Mouse (Mus musculus) thymus, postnatal 0 days (tissue): ENCODE data around the gene Pthlh. TPM values are rescaled to one million over a fixed set of nuclear protein-coding genes. Genes with fewer than 3 reads are reported as not detected.

ENCODE experiments used
- polyA plus RNA-seq: library from polyadenylated mRNA; unstranded; fragments of >200 nt; fragmentation: Nextera tagmentation; extraction: Ambion mirVana; gene quantifications from 2 replicates; pipeline ENCODE4 v1.2.1, GENCODE M21; 2015

Gene Pthlh
- polyA plus RNA-seq, 1 experiment from 2014 or later = 3.1 TPM

Other genes with a start within 250 kb of the Pthlh start
- gene Rep15, start 231.6 kb downstream of the Pthlh start, polyA plus RNA-seq = 0.30 and 0.42 TPM in 2 replicates
- 105 and 111 TPM in 2 replicates for gene Mrps35, start 221.4 kb downstream of the Pthlh start, polyA plus RNA-seq
- gene Mansc4, start 177.2 kb downstream of the Pthlh start, polyA plus RNA-seq = 2.3 and 2.4 TPM in 2 replicates
- gene Klhl42, start 172.8 kb downstream of the Pthlh start, polyA plus RNA-seq = 7.3 and 7.7 TPM in 2 replicates
- 13.8 and 14.6 TPM in 2 replicates for gene Ccdc91, start 211.6 kb upstream of the Pthlh start, polyA plus RNA-seq